Mouse (Mus musculus) retina, embryonic 14.5 days (tissue): ENCODE data around the gene Mn1.

Experiments used
- DNase-seq: peaks from one replicate; pipeline ENCODE4 v3.0.0-alpha.2; 2015; ENCODE audit warnings: low spot score

Mn1 gene

DNA sequence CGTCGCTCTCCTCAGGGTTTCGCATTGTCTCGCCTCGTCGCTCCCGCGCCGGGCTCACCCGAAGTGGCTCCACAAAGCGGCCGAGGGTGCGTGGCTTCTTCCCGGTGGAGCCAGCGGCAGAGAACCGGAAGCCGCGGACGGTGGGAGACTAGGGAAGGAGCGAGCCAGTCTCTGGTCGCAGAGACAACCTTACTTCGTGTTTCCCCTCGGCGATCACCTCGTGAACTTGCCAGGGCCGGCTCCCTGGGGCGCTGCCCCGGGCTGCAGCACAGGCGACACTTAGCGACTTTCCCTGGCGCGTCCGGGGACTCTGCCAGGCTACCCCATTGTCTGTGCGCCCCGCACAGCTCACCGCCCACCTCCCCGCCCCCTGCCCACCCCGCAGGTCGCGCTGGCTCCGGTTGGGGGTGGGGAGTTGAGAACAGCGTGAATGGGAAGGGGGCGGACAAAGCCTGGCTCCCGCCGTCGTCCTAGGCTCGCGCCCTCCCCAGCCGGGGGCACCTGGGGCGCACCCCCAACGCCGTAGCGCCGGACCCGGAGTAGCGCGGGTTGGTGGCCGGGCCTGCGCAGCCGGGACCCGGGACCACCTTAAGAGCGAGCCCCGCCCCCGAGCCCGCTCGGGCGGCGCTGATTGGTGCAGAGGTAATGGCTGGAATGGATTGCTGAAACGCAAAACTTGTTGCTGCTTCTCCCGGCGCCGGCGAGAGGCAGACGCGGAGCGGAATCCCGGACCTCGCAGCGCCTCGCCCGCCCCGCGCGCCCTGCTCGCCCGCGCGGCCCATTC is at the start of gene Mn1:
TSS of gene Mn1 (plus strand) at position 772 of the 784 bp plus-strand sequence.
- peak; percentile 95 for DNase-seq

DNA sequence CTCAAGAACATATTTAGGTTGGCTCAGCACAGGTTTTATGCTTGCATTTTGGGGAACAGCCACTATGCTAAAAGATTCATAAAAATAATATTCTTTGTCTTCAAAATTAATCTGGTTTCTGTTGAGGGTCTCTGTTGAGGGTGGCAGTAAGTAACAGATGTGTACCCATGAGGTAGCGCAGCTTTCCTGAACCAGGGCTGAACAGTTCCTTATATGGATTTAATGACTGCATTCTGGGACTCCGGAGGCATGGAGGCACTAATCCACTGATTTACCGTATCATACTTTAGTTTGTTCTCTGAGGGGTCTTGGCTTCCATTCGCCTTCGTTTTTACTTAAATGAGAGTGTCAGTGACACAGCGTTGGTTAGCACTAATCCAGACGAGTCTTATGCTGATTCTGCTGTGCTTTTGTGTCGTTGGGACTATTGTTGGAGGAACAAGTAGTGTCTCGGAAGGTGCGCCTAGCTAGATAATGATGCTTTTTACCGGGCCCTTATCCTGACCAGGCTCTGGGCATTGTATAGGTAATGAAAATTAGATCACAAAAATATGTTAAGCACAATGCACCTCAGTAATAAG is 49.1 kb upstream of the Mn1 start:
- no peak for DNase-seq

DNA sequence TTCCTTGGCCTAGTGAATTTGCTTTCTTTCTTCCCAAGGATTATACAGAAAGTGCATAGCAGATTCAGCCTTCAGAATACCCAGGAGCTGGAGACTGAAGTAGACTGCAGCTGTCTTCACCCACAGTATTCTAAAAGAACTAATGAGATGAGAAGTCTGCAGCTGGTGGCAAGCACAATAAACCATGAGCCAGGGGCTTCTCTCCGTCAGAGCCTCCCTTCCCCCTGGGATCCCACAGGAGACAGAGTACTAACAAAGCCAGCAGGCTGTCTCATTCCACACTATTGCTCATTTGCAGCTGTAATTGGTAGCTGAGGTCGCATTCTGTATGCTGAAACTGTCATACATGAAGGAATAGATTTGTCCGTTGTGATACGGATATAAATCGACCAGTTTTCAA is 48.6 kb upstream of the Mn1 start:
- DNase-seq = peak; percentile 51

DNA sequence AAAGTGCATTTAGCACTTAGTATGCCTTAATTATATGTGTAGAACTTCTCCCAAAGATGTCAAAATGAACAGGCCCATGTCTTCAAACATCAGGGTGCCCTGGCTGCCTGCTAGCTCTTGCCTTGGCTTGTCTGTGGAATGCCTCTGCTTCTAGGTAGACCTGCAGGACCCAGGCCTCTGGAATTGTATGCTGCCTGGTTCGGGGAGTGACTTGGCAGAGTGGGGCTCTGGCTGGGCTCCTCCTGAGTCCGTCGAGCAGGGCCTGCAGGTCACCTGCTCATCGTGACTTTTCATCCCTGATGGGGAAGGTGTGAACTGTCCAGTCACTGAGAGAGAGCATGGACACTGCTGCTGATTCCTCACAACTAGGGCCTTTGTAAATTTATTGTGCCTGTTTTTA is 41.5 kb upstream of the Mn1 start:
- no peak for DNase-seq

DNA sequence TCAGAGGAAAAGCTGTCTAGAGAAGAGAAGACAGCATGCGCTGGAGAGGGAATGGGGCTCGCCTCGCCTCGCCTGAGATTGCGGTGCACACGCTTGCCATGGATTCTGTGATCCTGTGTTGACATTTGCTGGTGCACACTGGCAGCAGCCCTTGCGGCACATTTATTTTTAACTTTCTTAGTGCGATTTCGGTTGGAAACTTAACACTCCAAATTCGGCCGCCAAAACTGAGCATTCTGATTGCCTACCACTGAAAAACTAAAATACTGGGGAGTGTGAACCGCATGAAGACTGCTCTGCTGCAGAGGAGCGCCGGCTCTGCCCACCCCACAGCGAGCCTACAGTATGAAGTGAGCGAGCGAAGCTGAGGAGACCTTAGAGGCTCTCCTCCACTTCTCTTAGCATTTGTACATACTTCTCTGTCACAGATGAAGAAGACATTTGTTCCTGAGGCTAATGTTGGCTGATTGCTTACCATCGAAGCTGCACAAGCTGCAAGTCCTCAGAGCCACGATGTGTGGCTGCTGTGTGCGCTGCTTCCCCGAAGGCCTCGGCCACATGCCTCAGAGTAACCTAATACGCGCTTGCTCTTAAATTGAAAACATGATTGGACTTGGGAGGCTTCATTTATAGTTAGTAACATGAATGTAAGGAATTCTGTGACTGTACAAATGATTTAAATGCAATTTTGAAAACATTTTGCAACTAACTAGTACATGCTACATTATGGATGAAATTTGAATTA is 40.7 kb upstream of the Mn1 start:
- DNase-seq = no peak

DNA sequence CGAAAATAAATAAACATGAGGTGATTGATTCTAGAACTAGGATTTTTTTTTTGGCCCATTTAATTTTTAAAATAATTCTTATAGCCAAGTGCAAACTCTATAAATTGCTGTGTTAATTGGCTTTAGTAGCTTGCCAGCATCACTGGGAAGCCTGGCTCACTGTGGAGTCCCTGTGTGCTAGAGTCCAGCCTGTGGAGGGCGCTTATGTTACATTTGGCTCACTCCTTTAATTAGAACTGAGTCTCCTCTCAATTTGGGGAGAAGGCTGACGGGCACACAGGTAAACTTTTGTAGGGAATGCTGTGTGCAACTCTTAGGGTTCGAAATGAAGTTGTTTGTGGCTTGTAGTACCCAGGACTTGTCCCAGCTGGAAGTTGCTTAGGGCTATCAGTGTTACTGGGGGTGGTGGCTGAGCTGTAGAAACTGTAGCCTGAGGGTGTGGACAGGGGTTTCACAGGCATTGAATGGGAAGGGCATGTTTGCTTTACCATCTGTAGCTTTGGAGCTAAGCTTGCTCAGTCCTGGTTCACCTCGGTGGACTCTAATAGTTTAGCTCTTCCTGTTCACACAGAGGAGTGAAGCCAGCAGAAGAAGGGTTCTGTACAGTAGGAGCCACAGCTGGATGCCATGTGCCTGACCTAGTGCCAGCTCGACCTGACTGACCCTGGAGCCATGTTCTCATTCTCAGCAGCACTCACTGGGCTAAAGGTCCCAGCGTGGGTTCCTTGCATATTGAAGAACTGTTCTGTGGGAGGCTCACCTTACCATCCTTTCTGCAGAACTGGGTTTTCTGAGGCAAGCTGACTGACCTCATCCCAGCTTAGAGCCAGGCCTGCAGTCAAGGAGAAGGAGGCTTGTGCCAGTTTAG is 38.8 kb upstream of the Mn1 start:
- no peak for DNase-seq

DNA sequence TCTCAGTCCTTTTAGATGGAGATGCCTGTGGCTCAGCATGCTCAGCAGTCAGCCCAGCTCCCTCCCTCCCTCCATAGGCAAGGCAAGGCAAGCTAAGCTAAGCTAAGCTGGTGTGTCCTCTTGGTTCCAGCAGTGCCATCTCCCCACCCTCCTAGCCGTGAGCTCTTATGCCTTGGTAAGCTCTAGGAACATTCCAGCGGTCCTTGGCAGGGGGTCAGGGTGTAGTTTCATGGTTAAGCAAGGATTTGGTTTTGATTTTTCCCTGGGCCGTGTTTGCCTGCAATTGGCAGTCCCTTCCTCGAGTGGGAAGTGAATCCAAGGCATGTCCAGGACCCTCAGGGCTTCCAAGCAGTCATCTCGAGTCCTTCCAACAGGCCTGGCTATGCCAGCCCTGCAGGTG is 33.8 kb upstream of the Mn1 start:
- no peak for DNase-seq

DNA sequence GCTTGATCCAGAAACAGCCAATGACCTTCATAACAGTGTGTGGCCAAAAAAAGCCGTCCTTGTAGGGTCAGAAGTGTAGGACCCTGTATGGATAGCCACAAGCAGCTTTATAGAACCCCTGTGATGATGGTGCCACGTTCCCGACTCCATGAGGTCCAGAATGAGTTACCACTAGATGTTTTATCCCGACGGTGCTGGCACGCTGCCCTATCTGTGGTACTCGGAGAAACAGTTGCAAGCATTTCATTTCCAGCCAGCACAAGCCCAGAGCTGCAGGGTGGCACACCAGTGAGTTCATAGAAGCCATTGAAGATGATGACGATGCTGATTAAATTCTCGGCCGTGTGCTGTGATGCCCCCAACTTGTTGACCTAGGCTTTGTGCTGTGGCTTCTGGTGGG is 26.3 kb upstream of the Mn1 start:
- no peak for DNase-seq

DNA sequence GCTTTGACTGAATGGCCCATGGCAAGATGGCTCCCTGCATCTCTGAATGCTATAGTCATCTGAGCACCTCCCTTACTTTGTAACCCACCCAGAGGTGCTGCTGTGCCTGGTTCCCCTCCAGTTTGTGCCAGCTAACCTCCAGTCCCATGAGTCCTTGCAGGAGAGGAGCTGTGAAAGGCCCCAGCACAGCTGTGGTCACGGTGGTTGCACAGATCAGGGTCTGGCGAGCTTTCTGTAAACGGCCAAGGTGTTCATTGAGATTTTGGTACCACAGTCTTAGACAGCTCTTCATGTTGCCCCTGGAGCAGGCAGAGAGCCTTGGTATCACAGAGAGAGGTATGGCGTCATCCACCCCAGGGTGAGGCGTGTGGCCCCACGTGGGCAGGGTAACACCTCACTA is 25.7 kb upstream of the Mn1 start:
- DNase-seq = no peak

DNA sequence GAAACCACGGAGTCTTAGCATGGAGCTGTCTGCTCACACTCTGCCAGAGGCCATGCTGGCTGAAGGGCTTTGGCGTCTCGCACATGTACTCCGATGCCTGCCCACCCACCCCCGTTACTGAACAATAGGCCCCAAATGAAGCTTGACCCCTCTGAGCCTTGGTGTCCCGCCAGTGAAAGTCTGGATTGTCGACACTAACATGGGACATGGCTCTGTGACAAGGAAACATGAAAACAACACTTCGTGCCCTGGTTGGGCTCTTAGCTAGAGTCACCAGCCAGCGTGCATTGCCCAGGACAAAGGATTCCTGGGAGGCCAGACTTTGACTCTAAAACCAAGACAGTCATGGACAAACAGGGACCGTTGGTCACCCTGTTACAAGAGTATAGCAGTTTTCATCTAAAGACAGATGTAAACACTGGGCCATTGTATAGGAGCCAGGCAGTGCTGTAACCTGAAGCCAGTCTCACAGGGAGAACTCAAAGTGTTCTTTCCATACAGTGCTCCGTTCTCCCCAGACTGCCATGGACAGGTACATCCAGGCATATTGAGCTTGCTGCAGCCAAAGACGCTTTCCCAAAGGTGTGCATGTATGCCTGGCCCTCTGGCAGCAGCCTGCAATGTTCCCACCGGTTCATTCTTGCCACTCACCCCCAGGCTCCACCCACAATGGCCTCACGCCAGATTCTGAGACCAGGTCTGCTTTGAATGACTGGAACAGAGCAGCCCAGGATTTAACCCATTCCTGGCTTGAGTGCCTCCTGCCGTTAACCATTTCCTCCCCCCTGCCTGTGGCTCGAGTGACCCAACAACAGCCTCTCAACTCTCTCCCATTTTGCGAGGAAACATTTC is 23.6 kb upstream of the Mn1 start:
- peak; percentile 80 for DNase-seq

DNA sequence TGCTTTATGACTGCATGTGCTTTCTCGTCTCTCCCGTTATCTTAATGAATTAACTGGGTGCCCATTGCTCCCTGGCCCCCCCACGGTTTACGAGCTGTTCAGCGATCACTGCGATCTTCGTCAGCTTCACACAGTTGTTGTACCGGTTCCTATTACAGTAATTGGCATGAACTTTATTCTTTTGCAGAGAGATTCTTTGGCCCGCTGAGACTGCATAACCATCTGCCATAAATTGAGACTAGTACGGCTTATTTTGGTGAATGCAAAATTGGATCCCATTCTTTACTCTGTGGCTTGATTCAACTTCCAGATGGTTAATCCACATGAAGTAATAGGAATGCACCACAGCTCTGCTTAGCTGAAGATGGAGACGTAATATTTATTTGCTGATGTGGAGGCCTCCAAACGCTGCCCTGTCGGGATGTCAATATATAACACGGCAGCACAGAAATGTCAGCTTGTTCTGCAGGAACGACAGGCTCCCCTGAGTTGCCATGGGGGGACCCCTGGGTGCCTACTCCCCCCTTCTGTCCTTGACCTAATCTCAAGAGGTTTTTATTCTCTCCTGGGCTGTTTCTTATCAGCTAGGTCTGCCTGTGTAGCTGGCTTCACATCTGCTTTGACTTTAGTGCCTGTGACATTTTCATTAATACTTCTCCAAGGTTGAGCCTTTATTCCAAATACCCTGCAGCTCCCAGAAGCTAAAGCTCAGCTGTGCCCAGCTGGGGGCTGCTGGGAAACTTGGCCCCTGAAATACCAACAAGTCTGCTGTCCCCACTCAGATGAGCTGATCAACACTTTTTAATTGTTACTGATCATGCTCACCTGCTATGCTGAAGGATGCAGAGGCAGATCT is 22.7 kb upstream of the Mn1 start:
- DNase-seq = no peak

DNA sequence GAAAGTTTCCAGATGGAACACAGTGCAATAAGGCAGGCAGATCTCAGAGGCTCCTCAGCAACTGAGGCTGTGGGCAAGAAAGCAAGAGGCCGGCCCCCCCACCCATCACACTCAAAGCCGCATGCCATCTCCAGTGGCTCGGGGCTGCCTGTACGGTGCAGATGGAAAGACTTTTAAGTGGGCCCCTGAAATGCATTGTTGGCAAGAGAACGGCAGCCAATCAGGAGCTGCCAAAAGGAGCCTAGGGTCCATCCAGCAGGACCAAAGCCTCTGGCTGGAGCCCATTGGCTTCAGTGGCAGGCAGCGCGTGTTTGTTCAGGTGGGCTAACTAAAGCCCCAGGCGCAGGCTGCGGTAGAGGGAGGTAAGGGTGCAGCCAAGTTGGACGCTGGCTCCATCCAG is 21.4 kb upstream of the Mn1 start:
- no peak for DNase-seq

DNA sequence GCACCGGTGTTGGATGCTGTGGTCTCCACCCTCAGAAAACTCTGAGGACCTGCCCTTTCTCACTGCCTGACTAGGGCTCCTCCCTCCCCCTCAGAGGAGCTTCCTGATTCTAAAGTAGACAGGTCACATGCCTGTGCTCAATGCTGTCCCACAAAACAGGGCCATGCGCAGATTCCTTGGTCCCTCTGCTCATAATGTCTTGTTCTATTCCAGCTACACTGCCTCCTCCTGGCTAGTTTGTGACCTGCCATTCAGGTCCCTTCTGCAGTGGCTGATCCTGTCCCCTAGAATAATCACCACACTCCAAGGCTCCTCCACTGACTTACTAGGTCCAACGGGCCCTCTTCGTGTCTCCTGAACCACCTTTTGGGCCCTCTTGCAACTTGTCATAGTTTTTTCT is 21.0 kb upstream of the Mn1 start:
- DNase-seq = no peak

DNA sequence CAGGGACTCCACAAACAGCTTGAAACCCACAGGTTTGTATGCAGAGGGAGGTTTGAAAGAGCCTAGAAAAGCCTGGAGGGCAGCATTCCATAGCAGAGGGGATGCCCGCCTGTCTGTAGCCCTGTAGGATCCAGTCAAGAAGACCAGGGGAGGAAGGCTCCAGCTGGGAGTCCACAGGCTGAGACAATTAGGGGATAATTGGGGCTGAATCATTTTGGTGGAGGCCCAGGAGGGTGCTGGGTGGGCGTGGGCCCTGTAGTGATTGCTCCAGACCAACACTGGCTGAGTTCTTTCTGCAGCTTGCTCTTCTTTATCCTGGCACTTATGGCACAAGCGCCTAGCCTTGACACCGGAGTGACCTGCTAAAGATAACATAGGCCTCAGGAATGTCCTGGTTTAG is 18.7 kb upstream of the Mn1 start:
- no peak for DNase-seq

DNA sequence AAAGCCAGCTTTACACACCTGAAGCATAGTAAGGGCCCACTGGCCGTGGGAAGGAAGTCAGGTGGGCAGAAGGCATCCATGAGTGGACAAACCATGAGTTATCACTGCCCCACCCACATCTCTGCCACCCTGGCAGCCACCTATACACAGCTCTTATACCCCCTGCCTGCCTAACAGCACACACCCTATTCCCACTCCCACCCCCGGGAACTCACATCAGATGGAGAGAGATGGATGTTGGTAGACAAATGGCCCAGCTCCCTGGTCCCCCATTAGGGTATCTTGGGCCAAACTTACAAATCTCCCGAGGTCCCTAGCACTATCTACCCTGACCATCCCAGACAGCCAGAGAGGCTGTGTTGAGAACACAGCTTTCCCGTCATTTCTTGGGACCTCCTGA is 17.9 kb upstream of the Mn1 start:
- no peak for DNase-seq

DNA sequence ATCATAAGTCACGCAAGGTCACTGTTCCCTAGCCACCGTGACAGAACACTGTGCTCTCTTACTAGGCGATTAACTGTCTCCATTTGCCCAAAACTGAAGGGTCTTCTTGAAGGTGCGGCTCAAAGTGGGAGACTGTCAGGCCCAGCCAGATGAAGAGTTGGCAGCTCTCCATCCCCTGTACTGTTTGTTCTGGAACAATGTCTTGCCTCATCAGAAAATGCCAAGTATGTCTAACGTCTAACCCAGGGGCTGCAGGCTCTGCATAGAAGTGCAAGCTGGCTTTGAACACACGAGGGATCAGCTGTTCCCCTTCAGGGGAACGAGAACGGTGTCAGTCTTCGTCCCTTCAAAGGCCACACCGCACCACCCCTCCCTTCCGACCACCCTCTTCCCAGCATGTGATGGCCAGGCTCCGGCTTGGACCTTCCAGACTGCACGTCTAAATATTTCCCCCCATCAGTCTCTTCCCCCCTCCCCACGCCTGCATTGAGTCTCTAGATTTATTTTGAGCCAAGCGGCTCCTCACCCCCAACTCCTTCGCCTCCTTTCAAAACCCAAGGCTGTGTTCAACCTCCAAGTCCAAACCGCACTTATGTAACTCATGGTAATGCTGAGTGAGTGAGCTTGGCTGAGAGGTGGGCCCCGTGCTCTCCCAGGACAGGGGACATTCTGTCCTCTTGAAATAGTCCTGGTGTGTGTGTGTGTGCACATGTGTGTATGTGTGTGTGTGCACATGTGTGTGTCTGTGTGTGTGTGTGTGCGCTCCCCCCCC is 15.1 kb upstream of the Mn1 start:
- DNase-seq = no peak

DNA sequence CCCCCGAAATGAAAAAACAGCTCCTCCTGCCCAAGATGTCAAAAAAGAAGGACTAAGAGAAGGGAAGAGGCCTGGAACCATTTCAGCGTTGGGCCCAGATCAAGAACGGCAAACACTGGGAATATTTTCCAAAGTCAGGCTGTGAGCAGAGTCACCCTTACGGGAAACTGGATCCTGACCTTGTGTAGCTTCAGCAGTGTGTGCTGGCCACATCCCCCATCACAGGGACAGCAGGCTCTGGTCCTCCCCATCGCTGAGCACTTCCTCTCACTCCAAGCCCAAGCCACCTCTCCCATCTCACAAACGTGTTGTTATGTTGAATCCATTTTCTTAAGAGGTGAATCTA is 14.5 kb upstream of the Mn1 start:
- DNase-seq = no peak

DNA sequence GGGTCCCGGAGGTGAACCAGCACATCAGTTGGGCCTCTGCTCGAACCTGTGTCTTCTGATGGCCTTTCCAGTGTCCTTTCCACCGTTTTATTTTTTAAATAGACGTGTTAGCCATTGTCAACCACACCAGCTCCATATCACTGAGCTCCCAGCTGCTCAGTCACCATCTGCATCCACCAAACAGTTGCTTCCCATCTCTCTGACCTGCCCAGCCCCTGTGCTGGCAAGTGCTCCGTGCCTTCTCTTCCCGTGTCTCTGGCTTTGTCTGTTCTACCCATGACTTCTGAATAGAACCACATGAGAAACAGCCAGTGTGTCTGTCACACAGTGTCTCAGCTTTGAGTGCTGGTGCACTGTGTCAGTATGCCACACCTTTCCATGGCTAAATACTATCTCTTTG is 12.4 kb upstream of the Mn1 start:
- DNase-seq = no peak

DNA sequence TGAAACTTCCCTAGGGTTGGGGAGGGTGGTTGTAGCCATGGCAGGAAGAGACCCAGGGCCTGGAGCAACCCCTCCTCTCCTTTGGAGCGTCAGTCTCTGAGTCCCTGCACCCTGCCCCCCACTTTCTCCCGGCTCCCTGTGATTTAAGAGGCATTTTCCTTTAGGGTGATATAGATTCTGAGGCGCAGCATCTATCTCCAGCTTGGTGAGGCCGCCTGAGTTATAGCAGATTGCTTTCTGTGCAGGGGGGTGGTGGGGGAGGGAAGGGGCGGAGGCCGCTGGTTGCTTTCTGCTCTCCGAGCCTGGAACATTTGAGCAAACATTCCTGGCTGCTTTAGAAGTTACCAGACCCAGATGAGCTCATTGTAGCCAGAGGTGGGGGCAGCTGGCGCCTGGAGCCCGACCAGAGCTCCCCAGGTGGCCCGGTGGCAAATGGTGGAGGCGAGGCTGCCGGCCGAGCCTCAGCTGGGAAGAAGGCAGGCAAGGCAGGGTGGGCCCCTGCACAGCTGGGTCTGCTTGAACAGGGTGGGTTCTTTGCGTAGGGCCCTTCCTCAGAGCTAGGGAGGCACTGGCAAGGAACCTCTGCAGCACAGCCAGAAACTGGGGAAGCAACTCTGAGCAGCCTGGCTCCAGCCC is 8.6 kb upstream of the Mn1 start:
- no peak for DNase-seq
